Mouse (Mus musculus): Measurements from ENCODE around the gene Sesn1.
A peak's percentile ranks its signal among the peaks of the same experiment; 100 is the strongest.
"Not testable (repeated sequence)": the region's sequence is repeated elsewhere in the genome, so short reads cannot be mapped to it uniquely, and the experiment has no call there.

Sesn1 gene

DNA sequence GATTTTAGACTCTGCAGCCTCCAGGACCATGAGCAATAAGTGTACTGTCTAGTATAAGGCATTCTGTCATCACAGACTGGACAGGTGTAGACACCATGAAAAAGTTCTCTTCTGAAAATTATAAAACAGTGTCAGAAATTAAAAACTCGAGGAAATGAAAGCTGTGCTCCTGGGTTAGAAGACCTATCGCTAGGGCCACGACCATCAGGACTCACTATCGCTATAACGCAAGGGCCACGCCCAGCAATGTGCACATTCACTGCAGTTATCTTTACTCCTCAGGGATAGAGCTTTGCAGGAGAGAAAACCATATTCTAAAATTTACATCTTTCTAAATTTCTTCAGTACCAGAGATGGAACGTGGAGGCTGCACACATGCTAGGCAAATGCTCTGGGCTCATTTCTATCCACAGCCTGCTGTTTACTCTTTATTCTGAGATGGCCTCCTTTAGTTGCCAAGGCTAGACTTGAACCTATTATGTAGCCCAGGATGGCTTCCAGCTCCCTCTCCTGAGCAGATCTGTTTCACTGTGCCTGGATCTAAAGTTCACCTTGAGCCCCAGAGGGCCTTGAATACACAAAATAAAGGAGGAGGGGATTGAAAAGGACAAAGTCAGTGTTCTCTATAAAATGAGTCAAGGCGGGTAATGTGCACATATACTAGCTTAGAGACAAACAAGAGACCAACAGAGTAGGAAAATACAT is 102.7 kb downstream of the Sesn1 start:
- DNase-seq (ENCODE audit: low read depth): no peak

DNA sequence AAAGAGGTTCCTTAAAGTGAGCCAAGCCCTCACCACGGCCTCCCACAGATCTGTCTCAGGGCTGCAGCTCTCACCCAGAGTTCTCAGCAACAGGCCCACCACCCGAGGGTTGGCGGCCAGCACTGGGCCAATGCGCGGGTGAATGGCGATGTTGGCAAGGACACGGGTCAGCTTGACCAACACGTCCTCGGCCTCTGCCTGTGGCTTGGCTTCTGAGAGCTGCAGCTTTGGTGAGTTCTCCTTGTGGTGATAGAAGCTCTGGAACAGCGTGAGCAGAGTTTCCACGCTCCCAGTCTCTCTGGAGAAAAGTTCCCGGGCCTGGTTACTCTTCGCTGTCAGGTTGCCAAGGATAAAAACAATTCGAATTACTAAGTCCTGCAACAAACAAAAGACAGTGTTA is 117.0 kb downstream of the Sesn1 start:
- DNase-seq (ENCODE audit: low read depth): no peak

DNA sequence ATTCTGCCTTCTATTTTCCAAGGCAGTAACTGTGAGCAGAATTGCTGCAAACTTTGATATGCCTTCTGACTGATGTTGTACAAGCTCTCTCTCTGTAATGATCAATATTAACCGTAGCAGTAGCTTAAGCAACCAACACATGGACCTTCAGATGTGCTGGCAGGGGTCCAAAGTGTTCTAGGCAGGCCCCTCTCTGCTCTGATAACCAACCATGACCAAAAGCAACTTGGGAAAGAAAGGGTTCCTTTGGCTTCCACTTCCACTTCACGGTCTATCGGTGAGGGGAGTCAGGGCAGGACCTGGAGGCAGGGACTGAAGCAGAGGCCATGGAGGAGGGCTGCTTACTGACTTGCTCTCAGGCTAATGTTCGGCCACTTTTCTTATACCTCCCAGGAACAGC is 121.2 kb downstream of the Sesn1 start:
- DNase-seq (ENCODE audit: low read depth): peak; percentile 22

DNA sequence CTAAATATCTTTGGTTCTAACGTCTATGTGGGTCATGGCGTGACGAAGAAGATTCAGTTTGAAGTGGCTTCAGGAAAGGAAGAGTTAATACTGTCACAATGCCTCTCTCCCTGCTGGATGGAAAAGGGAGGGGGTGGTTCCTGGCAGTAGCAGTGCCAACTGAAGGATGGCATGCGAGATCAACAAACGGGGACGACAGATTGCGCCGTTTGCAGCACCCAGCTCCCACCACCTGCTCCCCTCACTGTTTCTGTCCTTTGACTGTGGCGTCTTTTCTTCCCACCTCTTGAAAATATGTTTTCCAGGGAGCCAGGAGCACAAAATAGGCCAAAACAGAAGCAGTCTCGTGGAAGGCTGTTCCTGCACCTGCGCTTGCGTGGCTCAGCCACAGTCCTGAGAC is 122.2 kb downstream of the Sesn1 start:
- no peak for DNase-seq (ENCODE audit: low read depth)

DNA sequence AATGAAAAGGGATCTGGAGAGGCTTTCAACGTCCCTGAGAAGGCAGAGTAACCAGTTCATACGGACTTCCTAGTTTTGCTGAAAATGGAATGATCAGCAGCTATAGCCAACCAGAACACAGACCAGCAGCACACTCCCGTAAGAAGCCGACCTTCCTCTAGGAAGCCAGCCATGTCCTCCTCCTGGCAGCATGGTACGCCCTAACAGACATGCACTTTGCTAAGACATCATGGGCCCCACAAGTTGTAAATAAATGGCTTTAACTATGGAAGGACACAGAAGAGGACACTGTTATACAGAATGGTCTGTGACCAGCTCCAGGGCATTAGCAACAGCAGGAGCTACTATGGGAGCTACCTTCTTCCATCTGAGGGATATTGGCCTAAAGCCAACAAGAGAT is 123.2 kb downstream of the Sesn1 start:
- DNase-seq (ENCODE audit: low read depth): no peak

DNA sequence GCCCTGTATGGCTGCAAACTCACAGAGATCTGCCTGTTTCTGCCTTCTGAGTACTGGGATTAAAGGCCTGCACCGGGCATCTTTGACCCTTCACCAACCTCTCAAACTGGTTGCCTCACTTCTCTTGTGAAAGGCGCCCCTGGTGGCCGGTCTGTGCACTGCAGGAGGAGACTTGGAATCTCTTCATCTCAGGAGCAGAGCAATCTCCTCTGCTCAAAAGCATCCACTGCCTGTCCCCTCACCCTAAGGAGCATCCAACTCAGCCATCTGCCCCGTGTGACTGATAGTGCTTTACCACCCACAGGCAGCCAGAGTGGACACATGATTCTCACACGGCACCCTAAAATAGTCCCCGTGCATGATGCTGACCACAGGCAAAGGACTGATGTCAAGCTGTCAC is 123.8 kb downstream of the Sesn1 start:
- peak; percentile 55 for DNase-seq (ENCODE audit: low read depth)

DNA sequence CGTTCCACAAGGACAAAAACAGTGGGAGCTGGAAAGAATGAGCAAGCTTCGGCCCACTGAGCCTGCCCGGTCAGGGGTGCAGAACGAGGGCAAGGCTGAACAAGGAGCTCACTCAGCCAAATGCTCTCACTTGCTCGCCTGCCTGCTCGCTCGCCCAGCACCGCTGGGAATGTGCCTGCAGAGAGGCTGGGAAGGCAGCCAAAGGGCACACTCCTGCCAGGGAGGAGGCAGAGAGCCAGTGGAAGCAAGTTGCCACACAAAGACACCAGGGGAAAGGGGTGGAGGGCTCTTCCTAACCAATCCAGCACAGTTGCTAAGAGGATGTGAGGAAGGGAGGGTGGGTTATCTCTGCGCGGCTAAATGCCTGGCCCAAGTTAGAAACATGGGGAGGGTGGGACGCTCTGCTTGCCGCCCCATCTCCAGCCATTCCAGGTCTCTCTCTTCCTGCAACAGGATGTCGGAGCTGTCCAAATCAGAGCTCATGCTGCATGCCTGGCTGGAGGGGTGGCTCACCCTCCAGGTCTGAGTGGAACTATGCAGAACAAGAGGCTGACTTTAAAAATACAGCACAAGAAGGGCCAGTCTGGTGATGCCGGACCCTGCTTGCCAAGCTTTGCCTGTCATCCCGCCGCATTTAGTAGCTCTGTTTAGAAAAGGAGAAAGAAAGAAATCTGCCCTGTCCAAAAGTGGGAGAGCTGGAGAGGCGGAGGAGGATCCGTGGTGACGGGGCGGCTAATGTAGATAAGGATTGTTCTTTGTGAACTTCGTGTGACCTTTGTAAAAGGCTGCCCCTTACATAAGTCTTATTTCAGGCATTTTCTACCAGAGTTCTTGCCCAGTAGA is 125.1 kb downstream of the Sesn1 start:
- peak; percentile 92 for DNase-seq (ENCODE audit: low read depth)

DNA sequence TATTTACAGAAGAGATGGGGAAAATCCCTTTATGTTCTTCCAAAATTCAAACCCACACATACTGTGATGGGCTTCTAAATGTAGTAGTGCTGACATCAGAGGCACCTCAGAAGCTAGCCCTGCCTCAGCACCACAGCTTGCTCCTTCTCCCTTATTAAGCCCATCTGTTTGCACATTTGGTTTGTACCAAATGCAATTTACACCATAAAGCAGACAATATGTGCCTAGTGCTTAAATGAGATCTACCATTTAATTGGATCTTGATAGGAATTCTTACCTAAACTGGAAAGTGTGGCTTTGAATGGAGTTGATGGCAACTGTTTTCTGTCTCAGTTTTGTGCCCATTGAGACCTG is 125.7 kb downstream of the Sesn1 start:
- no peak for DNase-seq (ENCODE audit: low read depth)

DNA sequence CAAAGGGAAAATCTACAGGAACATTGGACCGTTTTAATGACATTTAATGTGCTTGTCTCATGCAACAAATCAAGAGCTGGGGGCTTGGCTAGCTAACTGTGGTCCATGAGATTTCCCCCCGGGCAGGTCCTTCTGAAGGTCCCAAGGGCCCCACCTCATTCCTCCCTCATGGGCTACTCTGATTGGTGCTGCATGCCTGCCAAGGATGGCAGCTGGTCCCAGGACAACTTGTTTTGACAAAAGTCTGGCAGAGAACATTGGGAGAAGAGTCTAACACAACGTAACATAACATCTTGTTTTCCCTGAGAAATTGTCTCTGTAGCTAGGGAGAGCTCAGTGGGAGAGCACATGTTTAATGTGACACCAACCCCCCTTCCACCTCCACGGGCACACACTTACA is 126.4 kb downstream of the Sesn1 start:
- no peak for DNase-seq (ENCODE audit: low read depth)

DNA sequence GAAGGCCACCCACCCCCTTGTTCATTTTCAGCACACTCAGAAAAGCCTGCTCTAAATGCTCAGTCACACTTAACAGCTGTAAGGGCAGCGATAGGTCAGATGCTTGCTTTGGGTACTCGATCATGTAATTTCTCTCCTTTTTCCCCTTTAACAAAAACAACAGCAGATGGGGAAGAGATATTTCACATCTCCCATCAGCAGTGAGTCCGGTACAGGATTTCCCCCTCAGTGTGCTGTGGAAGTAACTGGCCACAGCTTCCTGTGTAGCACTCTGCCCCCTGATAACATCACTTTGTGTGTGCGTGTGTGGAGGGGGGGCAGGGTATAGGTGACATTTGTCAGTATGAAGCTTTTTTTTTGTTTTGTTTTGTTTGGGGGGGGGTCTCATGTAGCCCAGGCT is 127.4 kb downstream of the Sesn1 start:
- DNase-seq (ENCODE audit: low read depth): no peak

DNA sequence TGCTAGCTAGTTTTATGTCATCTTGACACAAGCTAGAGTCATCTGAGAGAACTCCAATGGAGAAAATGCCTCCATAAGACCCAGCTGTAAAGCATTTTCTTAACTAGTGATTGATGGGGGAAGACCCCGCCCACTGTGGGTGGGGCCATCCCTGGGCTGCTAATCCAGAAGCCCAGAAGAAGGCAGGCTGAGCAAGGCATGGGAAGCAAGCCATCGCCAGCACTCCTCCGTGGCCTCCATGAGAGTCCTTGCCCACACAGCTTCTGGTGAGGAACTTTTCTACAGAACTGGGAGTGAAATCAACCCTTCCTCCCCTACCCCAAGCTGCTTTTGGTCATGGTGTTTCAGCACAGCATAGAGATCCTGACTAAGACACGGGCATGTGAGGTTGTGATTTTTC is 129.4 kb downstream of the Sesn1 start:
- DNase-seq (ENCODE audit: low read depth): peak; percentile 52

DNA sequence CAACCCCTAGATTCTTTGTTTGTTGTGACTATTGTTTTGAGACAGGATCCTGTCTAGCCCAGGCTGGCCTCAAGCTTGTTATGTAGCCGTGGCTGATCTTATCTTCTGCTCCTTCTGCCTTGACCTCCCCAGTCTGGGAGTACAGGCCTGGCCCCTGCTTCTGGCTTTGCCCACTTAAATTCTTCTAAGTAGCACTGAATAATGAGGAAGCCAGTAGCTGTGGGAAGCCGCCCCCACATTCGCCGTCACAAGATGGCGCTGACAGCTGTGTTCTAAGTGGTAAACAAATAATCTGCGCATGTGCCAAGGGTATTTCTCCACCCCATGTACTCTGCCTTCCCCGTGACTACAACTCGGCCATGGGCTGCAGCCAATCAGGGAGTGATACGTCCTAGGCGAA is 142.6 kb downstream of the Sesn1 start:
- not testable (repeated sequence) for DNase-seq (ENCODE audit: low read depth)

DNA sequence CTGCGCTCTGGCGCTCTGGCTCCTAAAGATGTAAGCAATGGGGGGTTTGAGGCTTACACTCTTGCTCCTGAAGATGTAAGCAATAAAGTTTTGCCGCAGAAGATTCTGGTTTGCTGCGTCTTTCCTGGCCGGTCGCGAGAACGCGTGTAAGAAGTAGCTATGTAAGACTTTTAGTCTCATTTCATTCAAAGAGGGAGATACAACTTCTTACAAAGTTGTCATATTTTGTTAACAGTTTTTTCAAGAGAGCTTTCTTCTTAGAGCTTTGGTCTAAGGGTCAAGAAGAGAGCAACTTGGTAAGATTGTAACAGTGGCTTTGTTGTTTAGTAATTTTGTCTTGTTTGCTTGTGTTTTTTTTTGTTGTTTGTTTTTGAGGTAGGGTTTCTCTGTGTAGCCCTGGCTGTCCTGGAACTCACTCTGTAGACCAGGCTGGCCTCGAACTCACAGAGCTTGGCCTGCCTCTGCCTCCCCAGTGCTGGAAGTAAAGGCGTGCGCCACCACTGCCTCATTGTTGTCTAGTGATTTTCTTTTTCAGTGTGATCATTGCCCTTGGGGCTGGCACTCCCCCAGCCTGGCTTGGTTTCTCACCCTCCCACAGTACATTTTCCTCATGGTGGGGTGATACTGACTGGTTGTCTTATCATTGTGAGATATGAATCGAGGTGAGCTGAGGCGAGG is 143.3 kb downstream of the Sesn1 start:
- DNase-seq (ENCODE audit: low read depth): no peak

DNA sequence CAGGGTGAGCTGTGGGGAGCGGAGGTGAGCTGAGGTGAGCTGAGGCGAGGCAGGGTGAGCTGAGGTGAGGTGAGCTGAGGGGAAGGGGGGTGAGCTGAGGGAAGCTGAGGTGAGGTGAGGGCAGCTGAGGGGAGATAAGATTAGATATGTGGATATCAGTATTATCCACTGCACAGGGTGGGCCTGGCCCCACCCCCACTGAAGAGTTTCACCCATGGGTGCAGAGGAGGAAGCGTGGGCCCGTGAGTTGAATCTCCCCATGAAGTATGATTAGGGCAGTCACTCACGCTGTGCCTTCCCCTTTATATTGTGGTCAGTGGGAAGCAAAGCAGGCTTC is 143.8 kb downstream of the Sesn1 start:
- DNase-seq (ENCODE audit: low read depth): no peak

DNA sequence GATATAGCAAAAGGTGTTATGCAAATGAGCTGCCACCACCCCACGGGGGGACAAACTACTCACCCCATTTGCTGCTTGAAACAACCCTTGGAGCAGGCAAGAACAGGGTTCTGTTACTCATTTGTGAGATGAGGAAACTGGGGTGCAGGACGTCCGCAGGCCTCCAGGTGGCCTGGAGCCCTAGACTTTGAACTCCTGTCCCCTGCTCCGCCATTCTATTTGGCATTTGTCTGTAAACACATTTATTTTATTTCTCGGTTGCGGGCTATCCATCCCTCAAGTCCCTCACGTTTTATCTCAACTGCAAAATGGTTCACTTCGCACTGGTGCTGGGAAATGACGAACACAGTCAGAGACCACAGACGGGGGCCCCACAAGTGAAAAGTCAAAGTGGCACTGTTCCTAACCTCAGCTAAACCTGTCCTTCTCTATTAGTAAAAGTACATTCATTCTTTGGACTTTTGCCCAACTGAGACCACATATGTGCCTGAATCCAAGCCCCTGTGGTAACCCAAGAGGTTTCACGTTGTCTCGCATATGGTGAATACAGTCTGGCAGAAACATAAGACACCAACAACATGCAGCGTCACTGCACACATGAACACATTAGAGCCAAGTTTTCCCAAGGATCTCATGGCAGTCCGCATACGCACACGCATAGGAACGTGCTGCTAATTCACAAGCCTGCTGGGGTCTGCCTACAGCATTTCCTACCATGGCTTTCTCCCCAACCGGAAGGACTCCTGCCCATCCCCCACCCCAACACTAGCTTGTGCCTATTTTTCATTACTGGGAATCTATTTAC is 147.9 kb downstream of the Sesn1 start:
- DNase-seq (ENCODE audit: low read depth): no peak

Data from NIH3T3 (cell line).